Mouse (Mus musculus) CH12.LX (cell line): ENCODE results near the gene Ankar.

Experiments used
- CTCF ChIP-seq, 2 experiments: IDR thresholded peaks in 1 of 2; conservative IDR thresholded peaks in 1 of 2; 2 replicates each; pipeline ENCODE4 v1.5.1; 2011 to 2012; ENCODE audit warnings: low read depth in 2 of 2, low read length in 2 of 2, improper control_type of control experiment in 1 of 2, inconsistent platforms in 1 of 2, mild to moderate bottlenecking in 1 of 2, moderate library complexity in 1 of 2
- EP300 ChIP-seq: IDR thresholded peaks from 2 replicates; pipeline ENCODE4 v1.6.1; 2011; ENCODE audit warnings: low read length, improper control_type of control experiment
- JUN ChIP-seq: IDR thresholded peaks from 2 replicates; pipeline ENCODE4 v1.6.1; 2011; ENCODE audit warnings: low read depth, mild to moderate bottlenecking, low read length, improper control_type of control experiment, moderate library complexity; ENCODE audit not compliant: insufficient read depth
- MAFK ChIP-seq: IDR thresholded peaks from 2 replicates; pipeline ENCODE4 v1.6.1; 2011; ENCODE audit warnings: low read length, improper control_type of control experiment; ENCODE audit not compliant: insufficient replicate concordance
- MXI1 ChIP-seq: IDR thresholded peaks from 2 replicates; pipeline ENCODE4 v1.6.1; 2011; ENCODE audit warnings: mild to moderate bottlenecking, low read depth, low read length, improper control_type of control experiment
- POLR2A ChIP-seq: IDR thresholded peaks from 2 replicates; pipeline ENCODE4 v1.6.1; 2011; ENCODE audit warnings: low read depth, mild to moderate bottlenecking, improper control_type of control experiment, low read length
- RCOR1 ChIP-seq: conservative IDR thresholded peaks from 2 replicates; pipeline ENCODE4 v1.6.1; 2012; ENCODE audit warnings: low read depth, mild to moderate bottlenecking, inconsistent platforms, low read length, improper control_type of control experiment
- SIN3A ChIP-seq: IDR thresholded peaks from 2 replicates; pipeline ENCODE4 v1.6.1; 2012; ENCODE audit warnings: low read length, improper control_type of control experiment, inconsistent platforms

GRCm38 (mm10) chr1:72724354-72724753, 24.0 kb upstream of the Ankar start:
- TF ChIP-seq RCOR1 (no peak), MAFK (no peak), EP300 (no peak), CTCF (conservative IDR thresholded peaks at IDR 0.05 in 1 of 2, IDR thresholded peaks at IDR 0.05 in 1 of 2; ENCODE audit: low read depth in 2 of 2, low read length in 2 of 2) (no peak), MXI1 (no peak), SIN3A (no peak), JUN (no peak), POLR2A (no peak)
